Mouse (Mus musculus) neural tube, embryonic 15.5 days (tissue): ENCODE measurements around the gene Trp53i13. TPM values are rescaled to one million over a fixed set of nuclear protein-coding genes. Genes with fewer than 3 reads are reported as not detected.

Experiments
- ATAC-seq: fragments of 200-750 bp; cut with Nextera tagmentation; 2 replicates; pipeline ENCODE4 v1.8.0; 2017; ENCODE audit warnings: mild to moderate bottlenecking, moderate TSS enrichment, moderate library complexity; ENCODE audit not compliant: low FRiP score
- H3K27ac ChIP-seq: fragments of 300-500 bp; sonication (generic); replicated peaks from 2 replicates; pipeline ENCODE4 v1.5.1; 2015; ENCODE audit warnings: mild to moderate bottlenecking, inconsistent platforms
- H3K27me3 ChIP-seq: fragments of 300-500 bp; sonication (generic); replicated peaks from 2 replicates; pipeline ENCODE4 v1.6.1; 2015; ENCODE audit warnings: inconsistent platforms
- H3K36me3 ChIP-seq: fragments of 300-500 bp; sonication (generic); 2 replicates; pipeline ENCODE4 v1.6.1; 2015; ENCODE audit warnings: inconsistent platforms
- H3K4me1 ChIP-seq: fragments of 300-500 bp; sonication (generic); 2 replicates; pipeline ENCODE4 v1.6.1; 2015; ENCODE audit warnings: inconsistent platforms
- H3K4me2 ChIP-seq: fragments of 300-500 bp; sonication (generic); 2 replicates; pipeline ENCODE4 v1.6.1; 2015; ENCODE audit warnings: inconsistent platforms, mild to moderate bottlenecking, moderate library complexity
- H3K4me3 ChIP-seq: fragments of 300-500 bp; sonication (generic); replicated peaks from 2 replicates; pipeline ENCODE4 v1.5.1; 2015; ENCODE audit warnings: mild to moderate bottlenecking, inconsistent platforms
- H3K9ac ChIP-seq: fragments of 300-500 bp; sonication (generic); replicated peaks from 2 replicates; pipeline ENCODE4 v1.6.1; 2015; ENCODE audit warnings: mild to moderate bottlenecking, inconsistent platforms
- H3K9me3 ChIP-seq: fragments of 300-500 bp; sonication (generic); replicated peaks from 2 replicates; pipeline ENCODE4 v1.6.1; 2016; ENCODE audit warnings: inconsistent platforms
- WGBS: fragments of 180-500 bp; shearing (Covaris S2); methylation state at CpG from one replicate; pipeline ENCODE4 v1.1.7; 2015; ENCODE audit warnings: mixed read lengths; 5-methylcytosine and 5-hydroxymethylcytosine counted together
- polyA plus RNA-seq: library from polyadenylated mRNA; unstranded; fragments of >200 nt; fragmentation: Nextera tagmentation; extraction: Ambion mirVana; gene quantifications from 2 replicates; pipeline ENCODE4 v1.2.1, GENCODE M21; 2015

Gene Trp53i13
- polyA plus RNA-seq, 1 experiment from 2014 or later = 15.3 TPM

GRCm38 (mm10) chr11:77488771-77489581, 26.8 kb downstream of the Trp53i13 start:
- WGBS = 2% methylated on average over 55 of the region's 55 CpGs
- peak overlapping the region; percentile 93 for H3K9ac ChIP-seq
- H3K36me3 ChIP-seq = no peaks in the 10 kb centered on the region
- H3K4me3 ChIP-seq = peak overlapping the region; percentile 87
- H3K27ac ChIP-seq = peak overlapping the region; percentile 91
- no peak for ATAC-seq
- H3K4me2 ChIP-seq = peak overlapping the region; percentile 94
- H3K9me3 ChIP-seq = no peaks in the 10 kb centered on the region
- H3K4me1 ChIP-seq = peaks cover 82% of the 10 kb centered on the region
- H3K27me3 ChIP-seq = no peaks in the 10 kb centered on the region

DNA sequence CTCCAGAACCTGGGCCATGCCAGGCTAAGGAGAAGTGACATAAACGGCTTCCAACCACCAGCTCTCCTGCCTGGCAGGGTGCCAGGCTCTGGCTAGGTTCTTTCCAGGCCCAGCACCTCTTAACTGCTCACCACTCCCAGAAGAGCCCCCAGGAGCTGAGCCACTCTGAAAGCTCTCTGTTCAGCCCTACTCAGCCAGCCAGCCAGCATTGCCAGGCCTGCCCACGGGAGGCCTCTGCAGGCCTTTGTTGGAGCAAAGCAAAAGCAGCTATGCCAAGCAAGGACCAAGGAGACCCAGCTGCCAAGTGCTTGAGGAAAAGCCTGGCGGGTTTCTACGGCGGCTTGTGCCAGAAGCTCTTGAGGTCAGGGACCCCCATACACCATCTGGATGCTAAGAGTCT, 29.0 kb downstream of the Trp53i13 start:
- Histone ChIP-seq H3K9ac (peak overlapping the region; percentile 93), H3K4me1 (peaks cover 82% of the 10 kb centered on the region), H3K4me2 (peak overlapping the region; percentile 94), H3K4me3 (peak overlapping the region; percentile 87), H3K36me3 (no peaks in the 10 kb centered on the region), H3K27me3 (no peaks in the 10 kb centered on the region), H3K27ac (peak overlapping the region; percentile 41), H3K9me3 (no peaks in the 10 kb centered on the region)
- WGBS = 19% methylated on average over 5 of the region's 5 CpGs
- ATAC-seq = no peak

DNA sequence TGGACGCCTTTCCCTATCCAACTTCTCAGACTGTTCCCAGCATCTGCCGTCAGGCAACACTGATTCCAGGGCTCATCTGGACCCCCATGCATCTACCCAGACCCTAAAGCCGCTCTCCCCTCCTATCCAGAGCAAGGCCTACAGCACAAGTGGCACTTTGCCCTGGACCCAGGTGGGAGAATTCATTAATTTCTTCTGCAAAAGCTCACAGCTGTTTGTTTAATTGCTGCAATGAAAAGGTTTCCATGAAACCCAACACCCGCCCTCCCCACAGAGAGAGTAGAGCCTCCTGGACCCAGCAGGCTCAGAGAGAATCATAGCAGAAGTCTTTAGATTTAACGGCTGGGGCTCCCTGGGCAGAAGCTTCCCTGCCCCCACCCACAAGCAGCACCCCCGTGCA, 30.6 kb downstream of the Trp53i13 start:
- H3K4me1 ChIP-seq = peaks cover 66% of the 10 kb centered on the region
- WGBS = 14% methylated on average over 6 of the region's 6 CpGs
- H3K4me2 ChIP-seq = peak overlapping the region; percentile 94
- no peak overlapping the region for H3K4me3 ChIP-seq
- H3K9me3 ChIP-seq = no peaks in the 10 kb centered on the region
- ATAC-seq = no peak
- peak overlapping the region; percentile 45; the same call in 1 of the 2 replicates for H3K27ac ChIP-seq
- H3K9ac ChIP-seq = 0 out of 2 replicates have a peak overlapping the region, but pooled peaks have one; percentile 8
- no peaks in the 10 kb centered on the region for H3K27me3 ChIP-seq
- H3K36me3 ChIP-seq = no peaks in the 10 kb centered on the region

DNA sequence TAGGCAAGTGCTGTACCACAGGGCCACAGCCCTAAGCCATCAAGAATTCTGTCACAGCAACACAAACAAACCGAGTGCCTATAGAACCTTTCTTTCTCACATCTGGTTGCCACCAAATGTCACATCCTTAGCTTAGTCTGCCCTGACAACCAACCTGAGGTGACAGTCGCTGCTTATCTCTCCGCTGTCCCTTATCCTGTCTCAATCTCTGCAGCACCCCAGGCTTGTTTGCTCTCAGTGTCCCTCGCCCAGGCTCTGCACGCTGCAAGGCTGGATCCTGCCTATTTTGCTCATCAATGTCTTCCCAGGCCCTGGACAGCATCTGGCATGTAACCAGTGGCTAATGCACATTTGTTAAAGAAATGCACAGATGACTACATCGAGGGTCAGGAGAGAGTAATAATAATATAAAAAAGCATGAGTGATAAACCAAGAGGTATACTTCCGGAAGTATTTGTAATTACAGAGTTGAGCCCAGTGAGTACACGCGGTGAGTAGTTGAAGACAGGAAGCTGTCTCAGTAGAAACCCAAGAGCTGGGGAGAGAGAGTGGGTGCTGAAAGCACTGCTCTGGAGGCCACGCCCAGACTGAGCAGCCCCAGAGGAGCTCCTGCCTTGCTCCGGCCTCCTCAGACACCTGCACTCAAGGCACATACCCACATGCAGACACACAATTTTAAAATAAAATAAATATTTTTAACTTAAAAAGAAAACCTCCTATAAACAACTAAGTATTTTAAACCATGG, 32.1 kb downstream of the Trp53i13 start:
- H3K4me1 ChIP-seq = peaks cover 59% of the 10 kb centered on the region
- 0 out of 2 replicates have a peak overlapping the region, but pooled peaks have one; percentile 23 for H3K9ac ChIP-seq
- 73% methylated on average over 11 of the region's 11 CpGs for WGBS
- H3K27me3 ChIP-seq = no peaks in the 10 kb centered on the region
- no peak for ATAC-seq
- no peak overlapping the region for H3K4me2 ChIP-seq
- no peak overlapping the region; the same call in 1 of the 2 replicates for H3K27ac ChIP-seq
- no peak overlapping the region for H3K4me3 ChIP-seq
- no peaks in the 10 kb centered on the region for H3K36me3 ChIP-seq
- H3K9me3 ChIP-seq = no peaks in the 10 kb centered on the region

GRCm38 (mm10) chr11:77483043-77483442, 32.7 kb downstream of the Trp53i13 start:
- H3K4me2 ChIP-seq = no peak overlapping the region
- H3K27me3 ChIP-seq = no peaks in the 10 kb centered on the region
- H3K9ac ChIP-seq = no peak overlapping the region
- no peak for ATAC-seq
- H3K27ac ChIP-seq = no peak overlapping the region
- H3K9me3 ChIP-seq = no peaks in the 10 kb centered on the region
- H3K36me3 ChIP-seq = no peaks in the 10 kb centered on the region
- WGBS = 75% methylated on average over 3 of the region's 3 CpGs
- no peak overlapping the region for H3K4me3 ChIP-seq
- peaks cover 52% of the 10 kb centered on the region for H3K4me1 ChIP-seq

DNA sequence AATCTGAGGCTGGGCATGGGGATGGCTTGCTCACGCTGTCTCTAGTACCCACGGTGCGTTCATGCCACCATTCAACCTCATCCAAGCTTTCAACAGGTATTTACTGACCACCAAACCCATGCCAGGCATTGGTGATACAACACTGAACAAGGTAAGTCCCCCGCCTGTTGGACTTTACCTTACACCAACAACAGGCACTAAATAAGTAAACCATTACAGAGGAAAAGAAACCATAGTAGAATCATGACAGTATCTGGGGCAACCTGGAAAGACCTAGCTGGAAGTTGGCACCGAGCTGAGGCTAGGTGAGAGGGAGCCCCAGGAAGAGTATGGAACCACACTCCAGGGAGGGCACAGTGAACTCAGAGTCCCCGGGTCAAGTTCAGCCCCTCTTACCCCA, 38.9 kb downstream of the Trp53i13 start:
- H3K36me3 ChIP-seq = peaks cover 23% of the 10 kb centered on the region
- H3K27ac ChIP-seq = no peak overlapping the region
- H3K4me1 ChIP-seq = no peaks in the 10 kb centered on the region; the same call in 1 of the 2 replicates
- 95% methylated on average over 6 of the region's 6 CpGs for WGBS
- H3K9ac ChIP-seq = no peak overlapping the region
- no peaks in the 10 kb centered on the region for H3K27me3 ChIP-seq
- H3K4me3 ChIP-seq = no peak overlapping the region
- ATAC-seq = no peak
- H3K9me3 ChIP-seq = no peaks in the 10 kb centered on the region
- no peak overlapping the region for H3K4me2 ChIP-seq

GRCm38 (mm10) chr11:77476216-77476615, 39.6 kb downstream of the Trp53i13 start:
- H3K4me3 ChIP-seq = no peak overlapping the region
- H3K4me1 ChIP-seq = no peaks in the 10 kb centered on the region
- 95% methylated on average over 14 of the region's 14 CpGs for WGBS
- no peaks in the 10 kb centered on the region for H3K9me3 ChIP-seq
- H3K27me3 ChIP-seq = no peaks in the 10 kb centered on the region
- H3K9ac ChIP-seq = no peak overlapping the region
- peaks cover 30% of the 10 kb centered on the region for H3K36me3 ChIP-seq
- no peak for ATAC-seq
- H3K27ac ChIP-seq = no peak overlapping the region
- no peak overlapping the region for H3K4me2 ChIP-seq

DNA sequence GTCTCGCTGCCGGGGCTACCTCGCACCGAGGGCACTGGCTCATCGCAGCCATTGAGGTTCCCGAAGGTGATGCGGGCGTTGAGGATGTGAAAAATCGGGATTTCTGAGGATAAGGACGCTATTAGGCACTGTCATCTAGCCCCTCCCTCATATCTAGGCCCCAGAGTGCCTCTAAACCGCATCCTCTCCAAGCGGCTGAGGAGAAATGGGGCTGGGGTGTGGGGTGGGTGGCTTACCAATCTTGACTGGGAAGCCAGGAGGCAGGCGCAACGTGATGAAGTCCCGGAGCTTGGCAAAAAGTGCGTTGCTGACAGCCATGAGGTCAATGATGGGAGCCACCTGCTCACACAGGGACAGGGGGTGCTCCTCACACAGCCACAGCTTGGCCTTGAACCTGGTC, 43.0 kb downstream of the Trp53i13 start:
- H3K36me3 ChIP-seq = peaks cover 41% of the 10 kb centered on the region
- ATAC-seq = no peak
- 92% methylated on average over 16 of the region's 16 CpGs for WGBS
- H3K4me3 ChIP-seq = no peak overlapping the region
- H3K27ac ChIP-seq = no peak overlapping the region
- H3K4me2 ChIP-seq = no peak overlapping the region
- H3K27me3 ChIP-seq = peaks cover 14% of the 10 kb centered on the region; the same call in 1 of the 2 replicates
- H3K4me1 ChIP-seq = peaks cover 1% of the 10 kb centered on the region; the same call in 1 of the 2 replicates
- no peak overlapping the region for H3K9ac ChIP-seq
- H3K9me3 ChIP-seq = no peaks in the 10 kb centered on the region

DNA sequence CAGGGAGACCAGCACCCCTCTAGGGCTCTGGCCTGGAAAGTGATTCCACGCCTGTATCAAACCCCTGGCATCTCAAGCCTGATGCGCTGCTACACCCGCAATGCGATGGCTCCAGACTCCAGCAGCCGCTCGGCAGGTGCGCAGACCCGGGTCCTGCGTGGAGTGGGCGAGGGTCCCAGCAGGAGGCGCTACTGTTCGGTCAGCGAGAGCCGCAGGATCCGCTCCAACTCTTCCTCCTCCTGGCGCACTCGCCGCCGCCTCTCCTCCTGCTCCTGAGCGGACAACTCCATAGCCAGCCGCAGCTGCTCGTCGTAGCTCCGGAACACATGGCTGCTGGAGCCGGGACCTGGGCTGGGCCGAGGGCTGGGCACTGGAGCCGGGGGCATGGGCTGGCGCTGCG, 44.4 kb downstream of the Trp53i13 start:
- Histone ChIP-seq H3K27me3 (peaks cover 27% of the 10 kb centered on the region), H3K4me1 (peaks cover 4% of the 10 kb centered on the region; the same call in 1 of the 2 replicates), H3K27ac (no peak overlapping the region), H3K9ac (no peak overlapping the region), H3K4me3 (no peak overlapping the region), H3K4me2 (no peak overlapping the region), H3K9me3 (no peaks in the 10 kb centered on the region), H3K36me3 (peaks cover 37% of the 10 kb centered on the region)
- no peak for ATAC-seq
- WGBS = 76% methylated on average over 27 of the region's 29 CpGs

DNA sequence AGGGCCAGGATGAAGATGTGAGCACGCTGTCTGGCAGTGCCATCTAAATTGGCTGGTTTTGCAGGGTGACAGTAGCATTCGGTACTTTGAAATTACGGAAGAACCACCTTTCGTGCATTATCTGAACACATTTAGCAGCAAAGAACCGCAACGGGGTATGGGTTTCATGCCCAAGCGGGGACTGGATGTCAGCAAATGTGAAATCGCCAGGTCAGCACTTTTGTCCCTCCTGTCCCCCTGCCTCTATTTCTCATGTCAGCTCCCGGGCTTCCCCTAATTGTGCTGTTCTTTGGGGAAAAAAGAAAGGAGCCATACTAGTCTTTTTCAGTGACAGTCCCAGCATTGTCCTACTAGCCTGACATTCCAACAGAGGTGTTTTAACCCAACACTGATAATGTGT, 47.4 kb downstream of the Trp53i13 start:
- Histone ChIP-seq H3K4me2 (no peak overlapping the region), H3K27ac (no peak overlapping the region), H3K4me1 (peaks cover 4% of the 10 kb centered on the region; the same call in 1 of the 2 replicates), H3K9ac (no peak overlapping the region), H3K9me3 (no peaks in the 10 kb centered on the region), H3K4me3 (no peak overlapping the region), H3K27me3 (peaks cover 54% of the 10 kb centered on the region), H3K36me3 (peaks cover 29% of the 10 kb centered on the region)
- 82% methylated on average over 9 of the region's 9 CpGs for WGBS
- ATAC-seq = no peak

DNA sequence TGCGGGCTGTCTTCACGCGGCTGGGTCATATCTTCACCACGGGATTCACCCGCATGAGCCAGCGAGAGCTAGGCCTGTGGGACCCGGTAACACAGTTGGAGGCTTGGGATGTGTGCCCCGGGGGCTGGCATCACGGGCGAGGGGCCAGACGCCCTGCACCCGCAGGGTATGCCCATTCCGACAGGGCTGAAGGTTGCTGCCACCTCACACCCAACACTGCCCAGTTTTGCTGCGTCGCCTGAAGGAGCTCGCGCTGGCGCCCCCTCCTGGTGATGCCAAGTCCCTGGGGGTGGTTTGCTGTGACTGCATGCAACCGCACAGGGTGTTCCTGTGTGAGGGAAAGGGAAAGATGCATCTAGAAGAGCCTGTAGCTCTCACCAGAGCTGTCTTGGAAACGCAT, 48.0 kb downstream of the Trp53i13 start:
- H3K27me3 ChIP-seq = peaks cover 59% of the 10 kb centered on the region
- peaks cover 5% of the 10 kb centered on the region for H3K4me1 ChIP-seq
- H3K9ac ChIP-seq = no peak overlapping the region
- peaks cover 26% of the 10 kb centered on the region for H3K36me3 ChIP-seq
- no peaks in the 10 kb centered on the region for H3K9me3 ChIP-seq
- H3K27ac ChIP-seq = no peak overlapping the region
- WGBS = 13% methylated on average over 20 of the region's 20 CpGs
- ATAC-seq = no peak
- no peak overlapping the region for H3K4me3 ChIP-seq
- H3K4me2 ChIP-seq = peak overlapping the region; percentile 30; the same call in 1 of the 2 replicates
